Mouse (Mus musculus): Measurements from ENCODE around the gene Kank3.
A peak's percentile ranks its signal among the peaks of the same experiment; 100 is the strongest.

Kank3 gene

GRCm38 (mm10) chr17:33810334-33811141 lies at the start of gene Kank3:
TSS of gene Kank3 (plus strand) at chr17:33810519.
- DNase-seq (ENCODE audit: low spot score) = peak; percentile 93

GRCm38 (mm10) chr17:33766389-33766788 lies 43.9 kb upstream of the Kank3 start:
- no peak for DNase-seq (ENCODE audit: low spot score)

GRCm38 (mm10) chr17:33771617-33772016 lies 38.7 kb upstream of the Kank3 start:
- no peak for DNase-seq (ENCODE audit: low spot score)

- DNase-seq (ENCODE audit: low spot score) = no peak
These were observed 36.9 kb upstream of the Kank3 start for GRCm38 (mm10) chr17:33773426-33773825.

GRCm38 (mm10) chr17:33773871-33774572 lies 36.3 kb upstream of the Kank3 start:
- no peak for DNase-seq (ENCODE audit: low spot score)

GRCm38 (mm10) chr17:33774573-33775155 lies 35.7 kb upstream of the Kank3 start:
- no peak for DNase-seq (ENCODE audit: low spot score)

GRCm38 (mm10) chr17:33775287-33775686 lies 35.0 kb upstream of the Kank3 start:
- no peak for DNase-seq (ENCODE audit: low spot score)

GRCm38 (mm10) chr17:33779271-33779966 lies 30.9 kb upstream of the Kank3 start:
- peak; percentile 93 for DNase-seq (ENCODE audit: low spot score)

- no peak for DNase-seq (ENCODE audit: low spot score)
These were observed 30.4 kb upstream of the Kank3 start for GRCm38 (mm10) chr17:33779967-33780295.

- no peak for DNase-seq (ENCODE audit: low spot score)
These were observed 29.9 kb upstream of the Kank3 start for GRCm38 (mm10) chr17:33780431-33780830.

GRCm38 (mm10) chr17:33781124-33781977 lies 29.0 kb upstream of the Kank3 start, which contains the start of gene Angptl4:
TSS of gene Angptl4 (minus strand) at chr17:33781830.
- peak; percentile 58 for DNase-seq (ENCODE audit: low spot score)

- DNase-seq (ENCODE audit: low spot score) = no peak
These were observed 28.3 kb upstream of the Kank3 start for GRCm38 (mm10) chr17:33782067-33782466.

GRCm38 (mm10) chr17:33783408-33783807 lies 26.9 kb upstream of the Kank3 start:
- DNase-seq (ENCODE audit: low spot score) = no peak

- DNase-seq (ENCODE audit: low spot score) = no peak
These were observed 25.4 kb upstream of the Kank3 start for GRCm38 (mm10) chr17:33784939-33785338.

- no peak for DNase-seq (ENCODE audit: low spot score)
These were observed 23.9 kb upstream of the Kank3 start for GRCm38 (mm10) chr17:33786375-33786774.

GRCm38 (mm10) chr17:33788732-33789131 lies 21.6 kb upstream of the Kank3 start:
- no peak for DNase-seq (ENCODE audit: low spot score)

GRCm38 (mm10) chr17:33798306-33798705 lies 12.0 kb upstream of the Kank3 start:
- no peak for DNase-seq (ENCODE audit: low spot score)

GRCm38 (mm10) chr17:33799277-33799676 lies 11.0 kb upstream of the Kank3 start:
- DNase-seq (ENCODE audit: low spot score) = no peak

- DNase-seq (ENCODE audit: low spot score) = no peak
These were observed 8.1 kb upstream of the Kank3 start for GRCm38 (mm10) chr17:33802221-33802620.

GRCm38 (mm10) chr17:33804205-33804604 lies 6.1 kb upstream of the Kank3 start:
- no peak for DNase-seq (ENCODE audit: low spot score)

GRCm38 (mm10) chr17:33804745-33805144 lies 5.6 kb upstream of the Kank3 start:
- no peak for DNase-seq (ENCODE audit: low spot score)
